ENCODE assay signal across 8 mouse cellular contexts in genomic region chr4:129059125-129059551, GRCm38 (mm10). TPM values are rescaled to one million over a fixed set of nuclear protein-coding genes. Genes with fewer than 3 reads are reported as not detected.
DNase-seq lines count a peak whose midpoint lies in the region; ATAC-seq and TF ChIP-seq lines count a peak whose summit lies in the region.

No protein-coding gene starts in this region.

- H3K9me3 ChIP-seq in ES-Bruce4 (replicated peaks; ENCODE audit: control insufficient read depth, insufficient read depth, low read length, poor library complexity, severe bottlenecking) = no peaks in the 10 kb centered on the region
- H3K9me3 ChIP-seq in forebrain, embryonic 13.5 days (replicated peaks) = no peaks in the 10 kb centered on the region
- no peaks in the 10 kb centered on the region for H3K9me3 ChIP-seq in lung, embryonic 16.5 days (ENCODE audit: control insufficient read depth, low read length)

- WGBS in forebrain, embryonic 13.5 days = 2% methylated on average over 13 of the region's 13 CpGs
- 2% methylated on average over 13 of the region's 13 CpGs for WGBS in lung, embryonic 16.5 days

- H3K27ac ChIP-seq in ES-Bruce4 (ENCODE audit: insufficient read depth, low read length) = no peak overlapping the region
- H3K27ac ChIP-seq in forebrain, embryonic 13.5 days = no peak overlapping the region
- H3K27ac ChIP-seq in lung, embryonic 16.5 days (ENCODE audit: low read length) = peak overlapping the region; percentile 80; the same call in 1 of the 2 replicates

- no peak for TF ChIP-seq EP300 in ES-Bruce4 (IDR thresholded peaks at IDR 0.05; ENCODE audit: insufficient read depth, low read depth, low read length)

- DNase-seq in adrenal gland, adult 2 months = peak; percentile 45
- peak; percentile 31 for DNase-seq in kidney, adult 11 months
- peak; percentile 44 for DNase-seq in retina, postnatal 1 day
- no peak for DNase-seq in left cerebral cortex, postnatal 36 days (ENCODE audit: low spot score in 2 of 2)
- no peak for DNase-seq in gastrocnemius, postnatal 25 days

- H3K4me2 ChIP-seq in forebrain, embryonic 13.5 days = peak overlapping the region; percentile 98
- H3K4me2 ChIP-seq in lung, embryonic 16.5 days (ENCODE audit: low read depth, low read length) = peak overlapping the region; percentile 100

- H3K4me3 ChIP-seq in ES-Bruce4 (ENCODE audit: low read depth, low read length) = peak overlapping the region; percentile 80
- peak overlapping the region; percentile 92 for H3K4me3 ChIP-seq in forebrain, embryonic 13.5 days
- peak overlapping the region; percentile 90 for H3K4me3 ChIP-seq in lung, embryonic 16.5 days (ENCODE audit: low read length)

- H3K27me3 ChIP-seq in ES-Bruce4 (ENCODE audit: control insufficient read depth, insufficient read depth, low read length, poor library complexity, severe bottlenecking) = no peaks in the 10 kb centered on the region
- no peaks in the 10 kb centered on the region for H3K27me3 ChIP-seq in forebrain, embryonic 13.5 days
- H3K27me3 ChIP-seq in lung, embryonic 16.5 days (ENCODE audit: control insufficient read depth, insufficient read depth, low read depth, low read length) = no peaks in the 10 kb centered on the region

- no peak for ATAC-seq in forebrain, embryonic 13.5 days
- ATAC-seq in lung, embryonic 16.5 days (ENCODE audit: low read depth) = no peak

- intact Hi-C loops in left cerebral cortex, postnatal 36 days (cut with DNase I) = no loop called here

- no peaks in the 10 kb centered on the region for H3K36me3 ChIP-seq in ES-Bruce4 (ENCODE audit: control insufficient read depth, insufficient read depth, low read length, poor library complexity, severe bottlenecking)
- H3K36me3 ChIP-seq in forebrain, embryonic 13.5 days (ENCODE audit: poor library complexity, severe bottlenecking) = no peaks in the 10 kb centered on the region
- H3K36me3 ChIP-seq in lung, embryonic 16.5 days (ENCODE audit: control insufficient read depth, insufficient read depth, low read length) = no peaks in the 10 kb centered on the region

- H3K9ac ChIP-seq in ES-Bruce4 (ENCODE audit: low read depth, poor library complexity, severe bottlenecking) = peak overlapping the region; percentile 98; the same call in 1 of the 2 replicates
- peak overlapping the region; percentile 95 for H3K9ac ChIP-seq in forebrain, embryonic 13.5 days
- H3K9ac ChIP-seq in lung, embryonic 16.5 days (ENCODE audit: low read length) = peak overlapping the region; percentile 92

- H3K4me1 ChIP-seq in ES-Bruce4 (ENCODE audit: control insufficient read depth, insufficient read depth, low read length) = no peaks in the 10 kb centered on the region
- peaks cover 18% of the 10 kb centered on the region for H3K4me1 ChIP-seq in forebrain, embryonic 13.5 days
- H3K4me1 ChIP-seq in lung, embryonic 16.5 days (replicated peaks; ENCODE audit: control insufficient read depth, insufficient read depth, low read length) = peaks cover 17% of the 10 kb centered on the region

- TF ChIP-seq POLR2A in ES-Bruce4 (IDR thresholded peaks at IDR 0.05; ENCODE audit: insufficient read depth, low read length) = no peak

- no peak for TF ChIP-seq CTCF in ES-Bruce4 (IDR thresholded peaks at IDR 0.05; ENCODE audit: low read depth, low read length)

RNA-seq across cellular contexts. Expression of gene Rnf19b, which starts 1.1 kb away (rescaled TPM):
- 38.8 and 43.4 TPM in 2 replicates for polyA plus RNA-seq in ES-Bruce4 (2011; ENCODE audit: insufficient read depth, insufficient read length, low read depth, missing spikeins)
- total RNA-seq in adrenal gland, adult 2 months (2021) = 10 to 100 TPM; 33.4 to 39.6 TPM
- polyA plus RNA-seq in adrenal gland, adult 2 months (2012; rRNA removed) = 69.1 and 74.7 TPM in 2 replicates
- polyA plus RNA-seq in forebrain, embryonic 13.5 days (2015; fragmentation: Nextera tagmentation; extraction: Ambion mirVana) = 12.9 and 15.2 TPM in 2 replicates
- polyA plus RNA-seq in lung, embryonic 16.5 days (2015; fragmentation: Nextera tagmentation; extraction: Ambion mirVana) = 7.1 TPM in 2 replicates
- 10 to 100 TPM; 48.7 to 58.2 TPM for total RNA-seq in left cerebral cortex, postnatal 36 days (2021)
- 10 to 100 TPM; 17.8 to 20.2 TPM for total RNA-seq in gastrocnemius, postnatal 25 days (2021)

RNA-seq across cellular contexts. Expression of gene Tmem54, which starts 46.2 kb away (rescaled TPM):
- polyA plus RNA-seq in ES-Bruce4 (2011; ENCODE audit: insufficient read depth, insufficient read length, low read depth, missing spikeins) = 6.9 and 8.9 TPM in 2 replicates
- not detected for total RNA-seq in adrenal gland, adult 2 months (2021)
- polyA plus RNA-seq in adrenal gland, adult 2 months (2012; rRNA removed) = not detected in 2 replicates
- not detected in 2 replicates for polyA plus RNA-seq in forebrain, embryonic 13.5 days (2015; fragmentation: Nextera tagmentation; extraction: Ambion mirVana)
- 16.3 and 17.7 TPM in 2 replicates for polyA plus RNA-seq in lung, embryonic 16.5 days (2015; fragmentation: Nextera tagmentation; extraction: Ambion mirVana)
- total RNA-seq in left cerebral cortex, postnatal 36 days (2021) = not detected
- not detected for total RNA-seq in gastrocnemius, postnatal 25 days (2021)

Comparison
In these comparisons a context has a peak if more than half of its experiments do, and no peak if none do; other contexts are left out.
1. DNase-seq: peak in adrenal gland, adult 2 months (single experiment), kidney, adult 11 months (single experiment) and retina, postnatal 1 day (single experiment); none in left cerebral cortex, postnatal 36 days (0 of 2) and gastrocnemius, postnatal 25 days (single experiment).
2. Peak in every context shown above with its lines, with median percentiles within 50 percentile points of each other: H3K4me3 ChIP-seq and H3K9ac ChIP-seq.